11 mouse cellular contexts compared by ENCODE assay signal in genomic region chr7:19071024-19071423, GRCm38 (mm10). TPM values are rescaled to one million over a fixed set of nuclear protein-coding genes. Genes with fewer than 3 reads are reported as not detected.
"Had no signal": no experiment of that assay in that cellular context is flagged by ENCODE, and none has a peak within 500 bp of the region (broad histone marks: within the 10 kb centered on the region; RNA-seq: fewer than 3 reads in every experiment).

No protein-coding gene starts in this region.

RNA-seq across cellular contexts. Expression of gene Rsph6a, which starts 16.5 kb away (rescaled TPM):
- total RNA-seq: layer of hippocampus, adult 18-20 months; liver, adult 2 months had no signal
- polyA plus RNA-seq: kidney, embryonic 15.5 days; limb, embryonic 11.5 days; liver, adult 2 months; liver, embryonic 13.5 days; lung, embryonic 16.5 days; midbrain, embryonic 10.5 days; neural tube, embryonic 12.5 days; stomach, embryonic 14.5 days; thymus, postnatal 0 days; urinary bladder, adult 2 months had no signal
